Mouse (Mus musculus) brain, embryonic 14.5 days (tissue): ENCODE measurements at regions not wholly inside any gene's neighbourhood (a gene's known extent, or its start where the extent isn't known, plus 50 kb on each side); places are given as distances from the start of the nearest gene placed in this dataset.

Experiments
- CTCF ChIP-seq: fragments of 200-500 bp; IDR thresholded peaks from 2 replicates; pipeline ENCODE4 v1.5.1; 2012; ENCODE audit warnings: inconsistent platforms, mild to moderate bottlenecking, moderate library complexity, borderline replicate concordance; ENCODE audit not compliant: insufficient read depth, insufficient read length; ENCODE audit errors: extremely low read depth
- POLR2A ChIP-seq: fragments of 200-500 bp; IDR thresholded peaks from 2 replicates; pipeline ENCODE4 v1.6.1; 2012; ENCODE audit warnings: mild to moderate bottlenecking, inconsistent platforms, borderline replicate concordance; ENCODE audit not compliant: poor library complexity, insufficient read depth, insufficient read length, severe bottlenecking; ENCODE audit errors: extremely low read depth

GRCm38 (mm10) chr15:67904646-67905045, 1403.9 kb upstream of the Lrrc6 start:
- TF ChIP-seq POLR2A (no peak), CTCF (no peak)
